Mouse (Mus musculus): ENCODE data around the gene Cntd1. TPM values are rescaled to one million over a fixed set of nuclear protein-coding genes. Genes with fewer than 3 reads are reported as not detected.

The Cntd1 gene
- 1.1 TPM in 2 replicates for polyA plus RNA-seq (2015; fragmentation: Nextera tagmentation; extraction: Ambion mirVana)

DNA sequence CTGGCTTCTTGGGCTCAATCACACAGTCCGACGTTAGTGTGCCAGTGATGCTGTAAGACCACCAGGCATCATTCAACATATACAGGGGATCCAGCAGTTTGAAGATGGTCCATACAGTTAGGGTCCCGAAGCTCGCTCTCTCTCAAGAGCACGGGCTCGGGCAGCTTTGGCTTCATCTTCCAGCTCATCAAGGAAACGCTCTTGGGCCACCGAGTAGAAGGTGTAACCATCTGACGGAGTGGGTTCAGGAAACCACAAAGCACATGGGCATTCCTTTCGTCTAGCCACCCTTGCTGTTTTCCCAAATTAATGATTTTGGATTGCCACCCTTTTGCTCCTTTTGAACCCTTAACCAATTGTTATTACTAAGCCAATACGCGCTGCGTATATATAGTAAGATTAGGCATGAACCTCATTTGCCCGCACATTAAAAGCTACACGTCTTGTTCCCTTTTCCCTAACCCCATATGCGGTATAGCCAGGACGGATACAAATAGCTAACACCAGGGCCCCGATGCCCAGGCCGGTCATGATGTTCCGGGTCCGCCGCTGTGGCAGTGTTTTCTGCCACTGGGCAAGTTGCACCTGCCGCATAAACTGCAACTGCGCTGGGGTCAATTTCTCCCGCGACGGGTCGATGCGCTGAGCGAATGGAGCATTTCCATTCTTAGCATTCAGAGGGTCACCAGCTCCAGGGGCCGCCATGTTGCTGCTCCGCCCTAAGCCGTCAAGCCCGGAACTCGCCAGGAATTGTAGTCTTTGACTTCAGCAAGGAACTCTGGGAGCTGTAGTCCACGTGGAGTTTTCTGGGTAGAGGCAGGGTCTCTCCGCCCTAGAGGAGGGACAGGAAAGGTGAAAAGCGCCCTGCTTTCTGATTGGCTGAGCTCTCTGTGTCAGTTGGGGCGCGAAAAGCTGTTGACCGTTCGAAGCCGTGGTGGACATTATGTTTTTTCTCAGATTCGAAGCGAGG lies at the start of gene Cntd1, which contains the start of gene Coa3:
TSS of gene Cntd1 (plus strand) at position 790 of the 970 bp plus-strand sequence.
TSS of gene Coa3 (minus strand) at position 892 of the 970 bp plus-strand sequence.
- H3K27me3 ChIP-seq (replicated peaks; ENCODE audit: insufficient read depth, low read length), result no peaks in the 10 kb centered on the region
- peaks cover 14% of the 10 kb centered on the region; the same call in 1 of the 2 replicates for H3K4me1 ChIP-seq (ENCODE audit: insufficient read depth, low read depth, low read length)
- TF ChIP-seq EP300 (IDR thresholded peaks at IDR 0.05) (no peak), CTCF (IDR thresholded peaks at IDR 0.05) (no peak; the same call in 1 of the 2 replicates)
- peak within 1 kb of the TSS; percentile 74 for H3K27ac ChIP-seq (ENCODE audit: low read length)
- ATAC-seq (peak; percentile 93), DNase-seq (ENCODE audit: low spot score) (peak; percentile 97)
- no peaks in the 10 kb centered on the region for H3K36me3 ChIP-seq (ENCODE audit: insufficient read depth, low read length)
- H3K4me2 ChIP-seq (replicated peaks; ENCODE audit: low read depth, low read length), result peak within 1 kb of the TSS; percentile 55
- H3K9ac ChIP-seq (replicated peaks; ENCODE audit: low read depth), result peak within 1 kb of the TSS; percentile 37
- H3K4me3 ChIP-seq (ENCODE audit: low read depth, low read length), result peak within 1 kb of the TSS; percentile 64
- WGBS, result 4% methylated on average over 45 of the region's 45 CpGs
- no peaks in the 10 kb centered on the region for H3K9me3 ChIP-seq (ENCODE audit: low read length)

DNA sequence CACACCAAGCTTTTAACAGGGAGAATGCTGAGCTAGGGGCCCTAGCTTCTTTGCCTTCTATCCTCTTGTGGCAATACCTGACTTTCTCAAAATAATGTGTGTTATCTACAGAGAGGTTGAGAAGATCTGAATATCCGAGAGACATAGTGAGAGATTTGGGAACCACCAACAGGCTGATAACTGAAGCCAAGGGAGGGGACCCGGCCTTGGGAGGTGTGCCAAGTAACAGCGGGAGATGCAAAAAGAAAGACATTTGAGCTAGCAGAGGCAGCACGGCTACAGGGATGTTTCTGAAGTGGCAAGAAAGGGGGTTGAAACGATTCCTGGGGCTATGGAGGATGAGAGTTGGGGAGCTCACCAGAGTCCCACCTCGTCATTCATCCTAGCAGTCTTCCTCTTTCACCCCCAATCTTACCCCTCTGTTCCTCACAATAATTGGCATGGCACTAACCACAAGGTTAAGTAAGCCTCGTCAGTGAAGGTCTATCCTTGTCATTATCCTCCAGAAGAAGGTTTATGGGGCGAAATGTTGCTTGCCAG lies 49.4 kb upstream of the Cntd1 start:
- DNase-seq (ENCODE audit: low spot score), result no peak
- TF ChIP-seq EP300 (IDR thresholded peaks at IDR 0.05) (no peak), CTCF (IDR thresholded peaks at IDR 0.05) (no peak)
- H3K4me3 ChIP-seq (ENCODE audit: low read depth, low read length), result no peak overlapping the region

DNA sequence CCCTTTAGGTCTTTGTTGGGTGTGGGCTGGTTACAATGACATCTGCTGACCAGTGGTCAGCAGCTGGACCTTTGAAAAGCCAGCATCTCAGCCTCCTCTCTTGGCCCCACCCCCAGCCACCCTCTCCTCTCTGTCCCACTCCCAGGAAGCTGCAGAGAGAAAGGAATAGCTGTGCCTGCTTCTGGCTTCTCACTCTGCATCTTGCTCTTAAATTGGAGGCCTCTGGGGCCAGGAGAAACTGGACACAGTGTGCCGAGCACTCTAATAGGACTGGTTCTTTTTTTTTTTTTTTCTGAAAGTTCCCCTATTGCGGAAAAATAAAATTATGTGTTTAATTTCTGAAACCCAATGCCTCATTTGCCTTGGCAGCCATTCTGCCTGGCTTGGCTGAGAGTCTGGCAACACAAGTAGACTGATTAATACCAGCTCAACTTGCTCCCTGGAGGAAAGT lies 48.7 kb upstream of the Cntd1 start:
- peak; percentile 76 for DNase-seq (ENCODE audit: low spot score)
- WGBS, result 27% methylated on average over 2 of the region's 2 CpGs

More for the DNA sequence above, 49.4 kb upstream of the Cntd1 start:
- Histone ChIP-seq H3K27ac (ENCODE audit: low read length) (peak overlapping the region; percentile 93), H3K9ac (replicated peaks; ENCODE audit: low read depth) (no peak overlapping the region), H3K27me3 (replicated peaks; ENCODE audit: insufficient read depth, low read length) (no peaks in the 10 kb centered on the region), H3K36me3 (ENCODE audit: insufficient read depth, low read length) (no peaks in the 10 kb centered on the region), H3K4me2 (replicated peaks; ENCODE audit: low read depth, low read length) (peak overlapping the region; percentile 34), H3K4me1 (ENCODE audit: insufficient read depth, low read depth, low read length) (peaks cover 10% of the 10 kb centered on the region; the same call in 1 of the 2 replicates), H3K9me3 (ENCODE audit: low read length) (no peaks in the 10 kb centered on the region)
- no peak for ATAC-seq
- WGBS, result 20% methylated on average over 8 of the region's 8 CpGs

DNA sequence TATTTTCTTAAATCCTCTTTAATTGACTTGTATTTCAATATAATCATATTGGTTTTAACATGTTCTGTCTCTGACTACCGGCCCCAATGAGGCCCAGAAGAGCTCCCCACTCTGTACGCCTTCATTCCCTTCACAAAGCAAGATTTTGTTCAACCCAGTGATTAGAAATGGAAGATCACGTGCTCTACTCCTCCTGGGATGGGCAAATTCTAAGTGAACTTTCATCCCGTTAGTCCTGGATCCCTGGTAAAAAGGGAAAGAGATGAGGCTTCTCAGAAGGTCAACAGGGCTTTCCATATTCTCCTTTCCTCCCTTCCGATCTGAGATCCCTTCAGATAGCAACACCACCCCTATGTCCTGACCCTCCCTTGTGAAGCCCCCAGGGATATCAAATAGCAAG lies 48.3 kb upstream of the Cntd1 start:
- TF ChIP-seq EP300 (IDR thresholded peaks at IDR 0.05) (no peak), CTCF (IDR thresholded peaks at IDR 0.05) (no peak)
- peak overlapping the region; percentile 93 for H3K27ac ChIP-seq (ENCODE audit: low read length)
- DNase-seq (ENCODE audit: low spot score), result peak; percentile 47
- H3K36me3 ChIP-seq (ENCODE audit: insufficient read depth, low read length), result no peaks in the 10 kb centered on the region
- no peaks in the 10 kb centered on the region for H3K27me3 ChIP-seq (replicated peaks; ENCODE audit: insufficient read depth, low read length)
- no peaks in the 10 kb centered on the region for H3K9me3 ChIP-seq (ENCODE audit: low read length)
- peaks cover 10% of the 10 kb centered on the region; the same call in 1 of the 2 replicates for H3K4me1 ChIP-seq (ENCODE audit: insufficient read depth, low read depth, low read length)
- ATAC-seq, result no peak
- H3K4me3 ChIP-seq (ENCODE audit: low read depth, low read length), result no peak overlapping the region
- WGBS, result 20% methylated on average over 5 of the region's 5 CpGs
- peak overlapping the region; percentile 52 for H3K4me2 ChIP-seq (replicated peaks; ENCODE audit: low read depth, low read length)
- H3K9ac ChIP-seq (replicated peaks; ENCODE audit: low read depth), result no peak overlapping the region

More for the DNA sequence above, 48.7 kb upstream of the Cntd1 start:
- H3K4me2 ChIP-seq (replicated peaks; ENCODE audit: low read depth, low read length), result no peak overlapping the region; the same call in 1 of the 2 replicates
- TF ChIP-seq EP300 (IDR thresholded peaks at IDR 0.05) (no peak), CTCF (IDR thresholded peaks at IDR 0.05) (no peak)
- no peaks in the 10 kb centered on the region for H3K36me3 ChIP-seq (ENCODE audit: insufficient read depth, low read length)
- H3K9ac ChIP-seq (replicated peaks; ENCODE audit: low read depth), result no peak overlapping the region
- H3K4me3 ChIP-seq (ENCODE audit: low read depth, low read length), result no peak overlapping the region
- H3K27me3 ChIP-seq (replicated peaks; ENCODE audit: insufficient read depth, low read length), result no peaks in the 10 kb centered on the region
- H3K27ac ChIP-seq (ENCODE audit: low read length), result peak overlapping the region; percentile 93
- no peaks in the 10 kb centered on the region for H3K9me3 ChIP-seq (ENCODE audit: low read length)
- ATAC-seq, result 0 out of 2 replicates have a peak, but pooled peaks have one; percentile 7
- H3K4me1 ChIP-seq (ENCODE audit: insufficient read depth, low read depth, low read length), result peaks cover 10% of the 10 kb centered on the region; the same call in 1 of the 2 replicates

DNA sequence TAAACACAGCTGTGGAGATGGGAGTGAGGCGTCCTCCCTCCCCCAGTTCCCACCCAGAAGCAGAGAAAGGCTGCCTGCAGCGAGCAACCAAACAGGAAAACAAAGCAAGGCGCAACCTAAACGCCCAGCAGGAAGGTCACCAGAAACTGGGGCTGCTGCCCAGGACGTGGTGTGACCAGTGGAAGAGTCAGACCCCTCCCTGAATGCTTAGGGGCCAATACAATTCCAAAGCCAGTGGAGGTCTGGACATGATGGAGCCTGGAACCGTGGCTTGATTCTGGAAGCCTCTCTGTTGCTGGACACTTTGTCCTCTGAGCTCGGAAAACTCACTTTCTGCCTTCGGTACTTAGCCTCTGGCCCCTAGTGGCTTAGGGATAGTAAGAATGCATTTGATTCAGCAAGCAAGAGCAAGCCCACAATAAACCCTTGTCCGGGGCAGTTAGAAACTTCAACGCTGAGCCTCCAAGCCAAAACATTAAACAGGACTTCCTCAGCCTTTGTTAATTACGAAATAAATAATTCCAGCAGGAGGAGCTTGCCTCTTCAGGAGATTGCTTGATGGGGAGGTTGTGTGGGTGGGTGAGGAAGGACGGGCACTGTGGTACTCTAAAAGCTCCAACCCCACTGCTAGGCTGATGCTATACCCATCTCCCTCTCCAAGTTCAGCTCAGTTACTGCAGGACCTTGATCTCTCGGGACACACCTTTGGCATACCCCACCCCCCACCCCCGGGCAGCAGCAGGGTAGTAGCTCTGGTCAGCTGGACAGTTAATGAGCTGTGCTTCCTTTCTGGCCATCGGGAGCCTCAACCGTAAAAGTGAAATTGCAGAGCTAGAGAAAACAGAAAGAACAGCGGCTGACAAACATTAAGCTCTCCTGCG lies 47.6 kb upstream of the Cntd1 start:
- Histone ChIP-seq H3K27me3 (replicated peaks; ENCODE audit: insufficient read depth, low read length) (no peaks in the 10 kb centered on the region), H3K27ac (ENCODE audit: low read length) (peak overlapping the region; percentile 93), H3K9ac (replicated peaks; ENCODE audit: low read depth) (peak overlapping the region; percentile 23; the same call in 1 of the 2 replicates), H3K9me3 (ENCODE audit: low read length) (no peaks in the 10 kb centered on the region), H3K4me3 (ENCODE audit: low read depth, low read length) (peak overlapping the region; percentile 27), H3K4me1 (ENCODE audit: insufficient read depth, low read depth, low read length) (peaks cover 10% of the 10 kb centered on the region; the same call in 1 of the 2 replicates), H3K4me2 (replicated peaks; ENCODE audit: low read depth, low read length) (peak overlapping the region; percentile 52), H3K36me3 (ENCODE audit: insufficient read depth, low read length) (no peaks in the 10 kb centered on the region)
- 4% methylated on average over 18 of the region's 18 CpGs for WGBS
- peak; percentile 69 for ATAC-seq
- TF ChIP-seq EP300 (IDR thresholded peaks at IDR 0.05) (peak; percentile 93), CTCF (IDR thresholded peaks at IDR 0.05) (peak; percentile 47)
- DNase-seq (ENCODE audit: low spot score), result peak; percentile 84

All from lung, postnatal 0 days (tissue).